In the genomic region with DNA sequence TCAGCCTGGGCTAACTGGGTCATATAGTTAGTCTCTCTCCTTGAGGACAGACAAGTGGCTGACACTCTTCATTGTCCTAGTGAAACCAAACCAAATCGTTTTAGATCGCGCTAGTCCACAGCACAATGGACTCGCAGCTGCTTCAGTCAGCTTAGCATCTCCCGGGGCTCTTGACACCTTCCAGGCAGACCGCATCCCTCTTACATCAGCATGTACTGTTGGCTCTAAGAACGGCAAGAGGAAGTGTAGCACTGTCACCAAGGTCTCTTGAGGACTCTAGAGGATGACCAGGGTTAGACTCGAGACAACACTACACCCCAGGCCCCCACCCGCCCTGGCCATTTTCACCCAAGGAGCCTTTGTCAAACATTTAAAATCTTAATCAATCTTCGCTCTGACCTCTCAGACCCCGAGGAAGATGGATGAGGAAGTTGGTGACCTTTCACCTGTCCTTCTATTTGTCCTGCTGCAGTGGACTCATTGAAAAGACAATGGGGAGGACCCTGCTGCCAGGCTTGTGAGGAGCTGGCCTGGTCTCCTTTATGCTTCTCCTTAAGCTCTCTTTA, we compare ENCODE assay signal across 12 mouse cellular contexts. TPM values are rescaled to one million over a fixed set of nuclear protein-coding genes. Genes with fewer than 3 reads are reported as not detected.
DNase-seq lines count a peak whose midpoint lies in the region; ATAC-seq and TF ChIP-seq lines count a peak whose summit lies in the region.
"Had no signal": no experiment of that assay in that cellular context is flagged by ENCODE, and none has a peak within 500 bp of the region (broad histone marks: within the 10 kb centered on the region; RNA-seq: fewer than 3 reads in every experiment).

No protein-coding gene starts in this region.

- no peak overlapping the region for H3K4me3 ChIP-seq in ES-Bruce4 (ENCODE audit: low read depth, low read length)
- 0 out of 2 replicates have a peak overlapping the region, but pooled peaks have one; percentile 23 for H3K4me3 ChIP-seq in embryonic facial prominence, embryonic 10.5 days
- H3K4me3 ChIP-seq in hindbrain, embryonic 12.5 days = no peak overlapping the region
- H3K4me3 ChIP-seq in midbrain, embryonic 16.5 days (ENCODE audit: low read depth, low read length) = no peak overlapping the region
- H3K4me3 ChIP-seq: megakaryocyte, embryonic 14.5 days had no signal

- no peak overlapping the region for H3K9ac ChIP-seq in ES-Bruce4 (ENCODE audit: low read depth, poor library complexity, severe bottlenecking)
- H3K9ac ChIP-seq in hindbrain, embryonic 12.5 days = peak overlapping the region; percentile 18; the same call in 1 of the 2 replicates
- H3K9ac ChIP-seq in midbrain, embryonic 16.5 days (ENCODE audit: low read depth, low read length) = peak overlapping the region; percentile 38; the same call in 1 of the 2 replicates
- H3K9ac ChIP-seq: liver, embryonic 14.5 days had no signal

- 0 out of 2 replicates have a peak overlapping the region, but pooled peaks have one; percentile 13 for H3K27ac ChIP-seq in ES-Bruce4 (ENCODE audit: insufficient read depth, low read length)
- H3K27ac ChIP-seq in embryonic facial prominence, embryonic 10.5 days (replicated peaks) = no peak overlapping the region; the same call in 1 of the 2 replicates
- H3K27ac ChIP-seq in hindbrain, embryonic 12.5 days = peak overlapping the region; percentile 62
- H3K27ac ChIP-seq in midbrain, embryonic 16.5 days (ENCODE audit: low read length) = 0 out of 2 replicates have a peak overlapping the region, but pooled peaks have one; percentile 10
- H3K27ac ChIP-seq: liver, embryonic 14.5 days had no signal

- peak; percentile 25 for DNase-seq in embryonic facial prominence, embryonic 10.5 days (ENCODE audit: low spot score)
- DNase-seq in right cerebral cortex, postnatal 4 days = no peak
- no peak for DNase-seq in urinary bladder, adult 2 months (ENCODE audit: low spot score)
- no peak for DNase-seq in gastrocnemius, postnatal 25 days
- DNase-seq: right cerebral cortex, adult 18-20 months had no signal

- H3K27me3 ChIP-seq in ES-Bruce4 (ENCODE audit: control insufficient read depth, insufficient read depth, low read length, poor library complexity, severe bottlenecking) = no peaks in the 10 kb centered on the region
- peaks cover 27% of the 10 kb centered on the region for H3K27me3 ChIP-seq in embryonic facial prominence, embryonic 10.5 days (replicated peaks; ENCODE audit: low read depth, poor library complexity, severe bottlenecking)
- no peaks in the 10 kb centered on the region for H3K27me3 ChIP-seq in hindbrain, embryonic 12.5 days
- H3K27me3 ChIP-seq in midbrain, embryonic 16.5 days (ENCODE audit: control insufficient read depth, insufficient read depth, low read depth, low read length) = no peaks in the 10 kb centered on the region
- H3K27me3 ChIP-seq: megakaryocyte, embryonic 14.5 days had no signal

- TF ChIP-seq POLR2A in ES-Bruce4 (IDR thresholded peaks at IDR 0.05; ENCODE audit: insufficient read depth, low read length) = no peak

- H3K4me1 ChIP-seq in ES-Bruce4 (ENCODE audit: control insufficient read depth, insufficient read depth, low read length) = peaks cover 4% of the 10 kb centered on the region
- peaks cover 87% of the 10 kb centered on the region for H3K4me1 ChIP-seq in embryonic facial prominence, embryonic 10.5 days
- H3K4me1 ChIP-seq in hindbrain, embryonic 12.5 days = peaks cover 84% of the 10 kb centered on the region
- peaks cover 59% of the 10 kb centered on the region for H3K4me1 ChIP-seq in midbrain, embryonic 16.5 days (ENCODE audit: control insufficient read depth, insufficient read depth, low read length)
- H3K4me1 ChIP-seq: megakaryocyte, embryonic 14.5 days had no signal

- no peak for TF ChIP-seq CTCF in ES-Bruce4 (IDR thresholded peaks at IDR 0.05; ENCODE audit: low read depth, low read length)

- H3K9me3 ChIP-seq in ES-Bruce4 (replicated peaks; ENCODE audit: control insufficient read depth, insufficient read depth, low read length, poor library complexity, severe bottlenecking) = no peaks in the 10 kb centered on the region
- H3K9me3 ChIP-seq in embryonic facial prominence, embryonic 10.5 days = no peaks in the 10 kb centered on the region
- no peaks in the 10 kb centered on the region for H3K9me3 ChIP-seq in hindbrain, embryonic 12.5 days (replicated peaks)
- H3K9me3 ChIP-seq in midbrain, embryonic 16.5 days (replicated peaks; ENCODE audit: control insufficient read depth, low read length, poor library complexity, severe bottlenecking) = no peaks in the 10 kb centered on the region

- peak; percentile 65; the same call in 1 of the 2 replicates for TF ChIP-seq EP300 in ES-Bruce4 (IDR thresholded peaks at IDR 0.05; ENCODE audit: insufficient read depth, low read depth, low read length)

- H3K4me2 ChIP-seq in hindbrain, embryonic 12.5 days (replicated peaks) = peak overlapping the region; percentile 46
- peak overlapping the region; percentile 33 for H3K4me2 ChIP-seq in midbrain, embryonic 16.5 days (ENCODE audit: low read length)

- peak; percentile 68 for ATAC-seq in hindbrain, embryonic 12.5 days (ENCODE audit: low FRiP score)
- ATAC-seq in midbrain, embryonic 16.5 days = no peak
- no peak for ATAC-seq in granulocyte monocyte progenitor cell, adult 5-6 weeks (replicated peaks; ENCODE audit: poor library complexity, severe bottlenecking)
- ATAC-seq: intestine, embryonic 16.5 days had no signal

- no peaks in the 10 kb centered on the region; the same call in 1 of the 2 replicates for H3K36me3 ChIP-seq in ES-Bruce4 (ENCODE audit: control insufficient read depth, insufficient read depth, low read length, poor library complexity, severe bottlenecking)
- peaks cover 78% of the 10 kb centered on the region for H3K36me3 ChIP-seq in embryonic facial prominence, embryonic 10.5 days (replicated peaks)
- 0 out of 2 replicates have a peak, but pooled peaks cover 4% of the 10 kb centered on the region for H3K36me3 ChIP-seq in hindbrain, embryonic 12.5 days
- H3K36me3 ChIP-seq in midbrain, embryonic 16.5 days (ENCODE audit: control insufficient read depth, insufficient read depth, low read length) = no peaks in the 10 kb centered on the region

- 31% methylated on average over 11 of the region's 11 CpGs for WGBS in embryonic facial prominence, embryonic 10.5 days
- 12% methylated on average over 11 of the region's 11 CpGs for WGBS in hindbrain, embryonic 12.5 days
- WGBS in midbrain, embryonic 16.5 days = 11% methylated on average over 11 of the region's 11 CpGs

RNA-seq across cellular contexts. Expression of gene Epha4, which starts 12.3 kb away (rescaled TPM):
- 7.6 and 8.5 TPM in 2 replicates for polyA plus RNA-seq in ES-Bruce4 (2011; ENCODE audit: insufficient read depth, insufficient read length, low read depth, missing spikeins)
- polyA plus RNA-seq in embryonic facial prominence, embryonic 10.5 days (2016; fragmentation: Nextera tagmentation; extraction: Ambion mirVana) = 26.2 and 29.1 TPM in 2 replicates
- 34.5 and 37.0 TPM in 2 replicates for polyA plus RNA-seq in hindbrain, embryonic 12.5 days (2016; fragmentation: Nextera tagmentation; extraction: Ambion mirVana)
- polyA plus RNA-seq in midbrain, embryonic 16.5 days (2015; fragmentation: Nextera tagmentation; extraction: Ambion mirVana) = 30.4 and 36.8 TPM in 2 replicates
- total RNA-seq in granulocyte monocyte progenitor cell, adult 5-6 weeks (2014; fragmentation: Nextera tagmentation) = not detected in 2 replicates
- 0.31 TPM in 1 of 2 replicates, not detected in the other for total RNA-seq in granulocyte monocyte progenitor cell, adult 5-6 weeks (2017)
- 6.0 and 7.6 TPM in 2 replicates for polyA plus RNA-seq in urinary bladder, adult 2 months (2012; rRNA removed)
- 1 to 10 TPM; 1.7 to 2.1 TPM for total RNA-seq in gastrocnemius, postnatal 25 days (2021)
